Mouse (Mus musculus) midbrain, embryonic 14.5 days (tissue): Measurements from ENCODE around the gene Emc9. TPM values are rescaled to one million over a fixed set of nuclear protein-coding genes. Genes with fewer than 3 reads are reported as not detected.

Experiments used
- ATAC-seq: fragments of 200-750 bp; cut with Nextera tagmentation; 2 replicates; pipeline ENCODE4 v1.8.0; 2017; ENCODE audit warnings: moderate number of reproducible peaks, moderate library complexity; ENCODE audit not compliant: low FRiP score, low TSS enrichment
- DNase-seq: peaks from one replicate; pipeline ENCODE4 v3.0.0-alpha.2; 2015
- H3K27ac ChIP-seq: fragments of 300-500 bp; sonication (generic); replicated peaks from 2 replicates; pipeline ENCODE4 v1.5.1; 2014; ENCODE audit warnings: mild to moderate bottlenecking, low read depth, low read length, moderate library complexity
- H3K27me3 ChIP-seq: fragments of 300-500 bp; sonication (generic); 2 replicates; pipeline ENCODE4 v1.6.1; 2014; ENCODE audit warnings: low read length, control low read depth, mixed read lengths; ENCODE audit not compliant: control insufficient read depth, insufficient read depth
- H3K36me3 ChIP-seq: fragments of 300-500 bp; sonication (generic); 2 replicates; pipeline ENCODE4 v1.6.1; 2014; ENCODE audit warnings: low read length, control low read depth; ENCODE audit not compliant: control insufficient read depth, insufficient read depth
- H3K4me1 ChIP-seq: fragments of 300-500 bp; sonication (generic); 2 replicates; pipeline ENCODE4 v1.6.1; 2014; ENCODE audit warnings: mild to moderate bottlenecking, antibody characterized with exemption, low read length, control low read depth; ENCODE audit not compliant: control insufficient read depth, insufficient read depth
- H3K4me2 ChIP-seq: fragments of 300-500 bp; sonication (generic); 2 replicates; pipeline ENCODE4 v1.6.1; 2014; ENCODE audit warnings: mild to moderate bottlenecking, low read length, moderate library complexity
- H3K4me3 ChIP-seq: fragments of 300-500 bp; sonication (generic); replicated peaks from 2 replicates; pipeline ENCODE4 v1.5.1; 2014; ENCODE audit warnings: low read depth, low read length
- H3K9ac ChIP-seq: fragments of 300-500 bp; sonication (generic); replicated peaks from 2 replicates; pipeline ENCODE4 v1.6.1; 2014; ENCODE audit warnings: mild to moderate bottlenecking, low read length, moderate library complexity
- H3K9me3 ChIP-seq: fragments of 300-500 bp; sonication (generic); 2 replicates; pipeline ENCODE4 v1.6.1; 2016; ENCODE audit warnings: low read length, control low read depth, mixed read lengths; ENCODE audit not compliant: control insufficient read depth
- WGBS: fragments of 180-500 bp; shearing (Covaris S2); extraction: QIAGEN DNeasy Blood & Tissue Kit; methylation state at CpG from one replicate; pipeline ENCODE4 v1.1.7; 2014; 5-methylcytosine and 5-hydroxymethylcytosine counted together
- polyA plus RNA-seq: library from polyadenylated mRNA; unstranded; fragments of >200 nt; fragmentation: Nextera tagmentation; extraction: Ambion mirVana; gene quantifications from 2 replicates; pipeline ENCODE4 v1.2.1, GENCODE M21; 2014

Gene Emc9
- polyA plus RNA-seq, 1 experiment from 2014 or later = 17.3 TPM

- no peak overlapping the region for H3K27ac ChIP-seq
- no peak for ATAC-seq
- H3K4me3 ChIP-seq = no peak overlapping the region
Observed at GRCm38 (mm10) chr14:55571760-55572159, 13.3 kb downstream of the Emc9 start.

DNA sequence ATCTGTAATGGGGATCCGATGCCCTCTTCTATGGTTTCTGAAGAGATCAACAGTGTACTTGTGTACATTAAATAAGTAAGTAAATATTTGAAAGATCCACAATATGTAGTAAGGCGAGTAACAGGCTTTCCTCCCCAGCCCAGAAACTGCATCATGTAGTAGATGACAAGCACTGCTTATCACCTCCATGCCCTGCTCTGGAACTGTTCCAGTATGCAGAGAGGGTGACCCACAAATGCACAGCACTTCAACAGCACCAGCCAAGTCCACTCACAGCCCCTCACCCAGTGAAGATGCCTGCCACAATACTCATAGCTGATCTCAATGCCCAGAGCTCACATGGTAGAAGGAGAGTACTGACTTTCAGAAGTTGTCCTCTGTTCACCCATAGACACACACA is 14.5 kb downstream of the Emc9 start:
- H3K27ac ChIP-seq = no peak overlapping the region
- DNase-seq (no peak), ATAC-seq (no peak)
- H3K4me3 ChIP-seq = no peak overlapping the region
- H3K4me1 ChIP-seq = no peaks in the 10 kb centered on the region
- 91% methylated on average over 2 of the region's 2 CpGs for WGBS
- H3K4me2 ChIP-seq = no peak overlapping the region
- H3K9me3 ChIP-seq = no peaks in the 10 kb centered on the region
- no peak overlapping the region for H3K9ac ChIP-seq
- peaks cover 50% of the 10 kb centered on the region for H3K36me3 ChIP-seq
- no peaks in the 10 kb centered on the region for H3K27me3 ChIP-seq

More at GRCm38 (mm10) chr14:55571760-55572159, 13.3 kb downstream of the Emc9 start:
- H3K27me3 ChIP-seq = no peaks in the 10 kb centered on the region
- no peak for DNase-seq
- no peak overlapping the region for H3K9ac ChIP-seq
- H3K4me2 ChIP-seq = no peak overlapping the region
- no peaks in the 10 kb centered on the region for H3K9me3 ChIP-seq
- no peaks in the 10 kb centered on the region for H3K4me1 ChIP-seq
- H3K36me3 ChIP-seq = peaks cover 39% of the 10 kb centered on the region

- H3K4me2 ChIP-seq = no peak overlapping the region
- H3K36me3 ChIP-seq = peaks cover 74% of the 10 kb centered on the region
- ATAC-seq = no peak
Observed at GRCm38 (mm10) chr14:55567496-55567895, 17.6 kb downstream of the Emc9 start.

GRCm38 (mm10) chr14:55565748-55566147 is 19.4 kb downstream of the Emc9 start:
- Histone ChIP-seq H3K27ac (no peak overlapping the region), H3K36me3 (peaks cover 74% of the 10 kb centered on the region), H3K9ac (no peak overlapping the region), H3K27me3 (no peaks in the 10 kb centered on the region), H3K4me1 (peaks cover 8% of the 10 kb centered on the region), H3K4me3 (no peak overlapping the region), H3K4me2 (no peak overlapping the region), H3K9me3 (no peaks in the 10 kb centered on the region)
- no peak for DNase-seq
- 88% methylated on average over 3 of the region's 3 CpGs for WGBS
- no peak for ATAC-seq

More at GRCm38 (mm10) chr14:55567496-55567895, 17.6 kb downstream of the Emc9 start:
- 89% methylated on average over 3 of the region's 3 CpGs for WGBS
- Histone ChIP-seq H3K27me3 (no peaks in the 10 kb centered on the region), H3K9ac (no peak overlapping the region), H3K9me3 (no peaks in the 10 kb centered on the region), H3K4me3 (no peak overlapping the region), H3K4me1 (no peaks in the 10 kb centered on the region), H3K27ac (no peak overlapping the region)
- no peak for DNase-seq

DNA sequence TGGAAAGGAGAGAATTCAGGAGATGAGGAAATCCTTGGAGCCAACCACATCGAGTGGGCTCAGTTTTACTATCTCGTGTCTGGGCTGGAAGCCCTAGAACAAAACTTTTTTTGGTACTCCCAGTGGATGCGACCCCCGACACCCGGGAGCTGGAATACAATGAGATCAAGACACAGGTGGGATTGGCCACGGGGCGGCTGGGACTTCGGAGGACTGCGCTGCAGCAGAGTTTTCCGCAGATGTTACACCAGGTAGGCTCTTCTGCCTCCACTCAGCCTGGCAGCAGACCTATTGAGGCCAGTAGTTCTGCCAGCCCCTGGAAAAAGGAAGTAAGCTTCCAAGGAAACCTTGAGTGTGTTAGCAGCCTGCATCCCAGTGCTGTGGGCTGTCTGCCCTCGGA is 21.9 kb downstream of the Emc9 start:
- WGBS = 93% methylated on average over 11 of the region's 11 CpGs
- H3K9ac ChIP-seq = no peak overlapping the region
- ATAC-seq = no peak

DNA sequence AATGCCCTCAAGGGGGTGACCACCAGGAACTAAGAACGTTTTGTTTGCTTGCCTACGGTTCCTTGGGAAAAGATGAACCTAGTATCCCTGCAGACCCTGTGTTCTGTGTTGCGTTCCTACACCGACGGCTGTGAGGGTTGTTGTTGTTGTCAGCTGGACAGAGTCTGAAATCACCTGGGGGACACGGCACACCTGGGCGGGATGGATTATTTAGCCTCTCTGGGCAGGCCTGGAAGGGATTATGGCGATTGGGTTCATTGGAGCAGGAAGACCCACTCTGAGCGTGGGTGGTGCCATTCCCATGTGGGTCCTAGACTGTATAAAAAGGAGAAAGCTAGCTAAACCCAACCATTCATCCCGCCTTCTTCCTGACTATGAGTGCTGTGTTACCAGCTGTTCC is 23.2 kb downstream of the Emc9 start:
- Histone ChIP-seq H3K36me3 (peaks cover 36% of the 10 kb centered on the region), H3K4me1 (peaks cover 11% of the 10 kb centered on the region), H3K4me3 (no peak overlapping the region), H3K27me3 (no peaks in the 10 kb centered on the region), H3K9me3 (no peaks in the 10 kb centered on the region), H3K9ac (no peak overlapping the region), H3K27ac (no peak overlapping the region), H3K4me2 (0 out of 2 replicates have a peak overlapping the region, but pooled peaks have one; percentile 89)
- no peak for ATAC-seq
- WGBS = 85% methylated on average over 10 of the region's 10 CpGs
- no peak for DNase-seq

More for the DNA sequence above, 21.9 kb downstream of the Emc9 start:
- DNase-seq = no peak
- Histone ChIP-seq H3K36me3 (peaks cover 49% of the 10 kb centered on the region), H3K4me2 (no peak overlapping the region), H3K4me3 (no peak overlapping the region), H3K27ac (no peak overlapping the region), H3K4me1 (peaks cover 11% of the 10 kb centered on the region), H3K27me3 (no peaks in the 10 kb centered on the region), H3K9me3 (no peaks in the 10 kb centered on the region)

DNA sequence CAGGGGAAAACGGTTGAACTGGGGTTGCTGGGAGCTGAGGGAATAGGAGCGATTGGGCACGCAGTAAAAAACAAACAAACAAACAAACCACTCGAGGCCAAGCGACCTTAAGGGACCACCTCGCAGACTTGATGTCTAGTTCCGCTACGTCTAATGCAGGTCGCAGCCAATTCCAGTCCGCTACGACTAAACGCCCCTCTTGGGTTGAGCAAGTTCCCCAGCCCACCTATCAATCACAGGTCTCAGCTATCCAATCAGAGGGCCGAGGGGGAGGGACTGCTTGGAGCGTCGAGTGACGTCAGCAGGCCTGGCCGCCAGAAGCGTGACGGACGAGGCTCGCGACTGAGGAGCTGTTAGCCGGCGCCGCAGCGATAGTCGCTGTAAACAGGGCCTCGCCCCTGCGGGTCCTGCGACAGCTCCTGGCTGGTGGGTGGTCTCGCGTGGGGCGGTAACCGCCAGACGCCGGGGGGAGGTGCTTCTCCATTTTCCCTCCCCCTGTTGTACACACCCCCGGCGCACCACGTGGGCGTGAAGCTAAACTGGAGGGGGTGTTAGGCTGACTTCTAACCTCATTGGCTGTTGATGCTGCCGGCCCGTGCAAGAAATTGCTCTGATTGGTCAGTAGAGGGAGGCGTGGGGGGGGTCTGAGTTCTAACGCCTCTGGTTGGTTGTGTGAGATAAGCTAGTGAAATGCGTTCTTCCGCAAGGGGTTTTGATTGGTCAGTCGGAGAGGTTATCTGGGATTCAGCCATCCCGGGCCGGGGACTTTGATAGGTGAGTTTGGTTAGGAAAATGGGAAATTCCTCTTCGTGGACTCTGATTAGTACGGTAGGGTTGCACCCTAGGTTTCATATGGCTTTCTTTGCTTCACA is 24.7 kb downstream of the Emc9 start, which contains the start of gene A730061H03Rik:
A730061H03Rik (minus strand) TSS at position 205 of the 872 bp plus-strand sequence.
- peak within 1 kb of the TSS; percentile 75 for H3K9ac ChIP-seq
- H3K27ac ChIP-seq = peak within 1 kb of the TSS; percentile 98
- H3K4me2 ChIP-seq = peak within 1 kb of the TSS; percentile 89
- no peaks in the 10 kb centered on the region for H3K9me3 ChIP-seq
- H3K4me3 ChIP-seq = peak within 1 kb of the TSS; percentile 67
- no peaks in the 10 kb centered on the region for H3K27me3 ChIP-seq
- H3K4me1 ChIP-seq = peaks cover 11% of the 10 kb centered on the region
- ATAC-seq = peak; percentile 97
- peaks cover 22% of the 10 kb centered on the region for H3K36me3 ChIP-seq
- under 1% methylated on average over 51 of the region's 51 CpGs for WGBS
- peak; percentile 99 for DNase-seq

- peak; percentile 82 for ATAC-seq
- WGBS = under 1% methylated on average over 27 of the region's 27 CpGs
- no peaks in the 10 kb centered on the region for H3K27me3 ChIP-seq
- H3K9me3 ChIP-seq = no peaks in the 10 kb centered on the region
- H3K4me1 ChIP-seq = peaks cover 11% of the 10 kb centered on the region
- H3K9ac ChIP-seq = peak within 1 kb of the TSS; percentile 75
- peak within 1 kb of the TSS; percentile 67 for H3K4me3 ChIP-seq
- H3K4me2 ChIP-seq = peak within 1 kb of the TSS; percentile 89
- H3K36me3 ChIP-seq = peaks cover 15% of the 10 kb centered on the region
- peak within 1 kb of the TSS; percentile 98 for H3K27ac ChIP-seq
- peak; percentile 97 for DNase-seq
Observed at GRCm38 (mm10) chr14:55559799-55560201, 25.3 kb downstream of the Emc9 start, which contains the start of gene Dcaf11. Gene Dcaf11, plus strand, starts transcription at chr14:55560006.
